Mouse (Mus musculus): ENCODE measurements around the gene Gm38119. TPM values are rescaled to one million over a fixed set of nuclear protein-coding genes. Genes with fewer than 3 reads are reported as not detected.

Gm38119 gene
- polyA plus RNA-seq, 2 experiments, result not detected

Other genes with a start within 250 kb of the Gm38119 start
- not detected in 2 replicates for gene Sprr4, start 238.6 kb downstream of the Gm38119 start, polyA plus RNA-seq (2012; rRNA removed)
- gene Sprr4, start 238.6 kb downstream of the Gm38119 start, polyA plus RNA-seq (2014; fragmentation: Nextera tagmentation; extraction: Ambion mirVana), result not detected in 2 replicates
- gene 2310046K23Rik, start 204.6 kb downstream of the Gm38119 start, polyA plus RNA-seq (2012; rRNA removed), result not detected in 2 replicates
- gene 2310046K23Rik, start 204.6 kb downstream of the Gm38119 start, polyA plus RNA-seq (2014; fragmentation: Nextera tagmentation; extraction: Ambion mirVana), result not detected in 2 replicates
- gene Ivl, start 165.4 kb downstream of the Gm38119 start, polyA plus RNA-seq (2012; rRNA removed), result 0.12 and 0.14 TPM in 2 replicates
- 0.14 and 0.72 TPM in 2 replicates for gene Ivl, start 165.4 kb downstream of the Gm38119 start, polyA plus RNA-seq (2014; fragmentation: Nextera tagmentation; extraction: Ambion mirVana)
- not detected in 2 replicates for gene Smcp, start 150.1 kb downstream of the Gm38119 start, polyA plus RNA-seq (2012; rRNA removed)
- gene Smcp, start 150.1 kb downstream of the Gm38119 start, polyA plus RNA-seq (2014; fragmentation: Nextera tagmentation; extraction: Ambion mirVana), result not detected in 2 replicates
- not detected in 2 replicates for gene 2210017I01Rik, start 131.6 kb downstream of the Gm38119 start, polyA plus RNA-seq (2012; rRNA removed)
- not detected in 2 replicates for gene 2210017I01Rik, start 131.6 kb downstream of the Gm38119 start, polyA plus RNA-seq (2014; fragmentation: Nextera tagmentation; extraction: Ambion mirVana)
- gene Lce6a, start 117.4 kb downstream of the Gm38119 start, polyA plus RNA-seq (2012; rRNA removed), result not detected in 2 replicates
- 0.59 TPM in 1 of 2 replicates, not detected in the other for gene Lce6a, start 117.4 kb downstream of the Gm38119 start, polyA plus RNA-seq (2014; fragmentation: Nextera tagmentation; extraction: Ambion mirVana)
- gene Lce1a1, start 90.8 kb downstream of the Gm38119 start, polyA plus RNA-seq (2012; rRNA removed), result not detected in 2 replicates
- gene Lce1a1, start 90.8 kb downstream of the Gm38119 start, polyA plus RNA-seq (2014; fragmentation: Nextera tagmentation; extraction: Ambion mirVana), result not detected in 2 replicates
- not detected in 2 replicates for gene Lce1b, start 82.2 kb downstream of the Gm38119 start, polyA plus RNA-seq (2012; rRNA removed)
- not detected in 2 replicates for gene Lce1b, start 82.2 kb downstream of the Gm38119 start, polyA plus RNA-seq (2014; fragmentation: Nextera tagmentation; extraction: Ambion mirVana)
- not detected in 2 replicates for gene Lce1a2, start 68.8 kb downstream of the Gm38119 start, polyA plus RNA-seq (2012; rRNA removed)
- not detected in 2 replicates for gene Lce1a2, start 68.8 kb downstream of the Gm38119 start, polyA plus RNA-seq (2014; fragmentation: Nextera tagmentation; extraction: Ambion mirVana)
- gene Lce1c, start 59.8 kb downstream of the Gm38119 start, polyA plus RNA-seq (2012; rRNA removed), result not detected in 2 replicates
- gene Lce1c, start 59.8 kb downstream of the Gm38119 start, polyA plus RNA-seq (2014; fragmentation: Nextera tagmentation; extraction: Ambion mirVana), result not detected in 2 replicates
- gene Lce1d, start 51.9 kb downstream of the Gm38119 start, polyA plus RNA-seq (2012; rRNA removed), result not detected in 2 replicates
- not detected in 2 replicates for gene Lce1d, start 51.9 kb downstream of the Gm38119 start, polyA plus RNA-seq (2014; fragmentation: Nextera tagmentation; extraction: Ambion mirVana)
- not detected in 2 replicates for gene Lce1e, start 30.0 kb downstream of the Gm38119 start, polyA plus RNA-seq (2012; rRNA removed)
- gene Lce1e, start 30.0 kb downstream of the Gm38119 start, polyA plus RNA-seq (2014; fragmentation: Nextera tagmentation; extraction: Ambion mirVana), result not detected in 2 replicates
- not detected in 2 replicates for gene Lce1f, start 18.7 kb downstream of the Gm38119 start, polyA plus RNA-seq (2012; rRNA removed)
- gene Lce1f, start 18.7 kb downstream of the Gm38119 start, polyA plus RNA-seq (2014; fragmentation: Nextera tagmentation; extraction: Ambion mirVana), result not detected in 2 replicates
- not detected in 2 replicates for gene Lce1g, start 13.2 kb upstream of the Gm38119 start, polyA plus RNA-seq (2012; rRNA removed)
- gene Lce1g, start 13.2 kb upstream of the Gm38119 start, polyA plus RNA-seq (2014; fragmentation: Nextera tagmentation; extraction: Ambion mirVana), result not detected in 2 replicates
- not detected in 2 replicates for gene Lce1h, start 26.0 kb upstream of the Gm38119 start, polyA plus RNA-seq (2012; rRNA removed)
- not detected in 2 replicates for gene Lce1h, start 26.0 kb upstream of the Gm38119 start, polyA plus RNA-seq (2014; fragmentation: Nextera tagmentation; extraction: Ambion mirVana)
- not detected in 2 replicates for gene Lce1i, start 39.8 kb upstream of the Gm38119 start, polyA plus RNA-seq (2012; rRNA removed)
- gene Lce1i, start 39.8 kb upstream of the Gm38119 start, polyA plus RNA-seq (2014; fragmentation: Nextera tagmentation; extraction: Ambion mirVana), result not detected in 2 replicates
- not detected in 2 replicates for gene Lce1j, start 51.4 kb upstream of the Gm38119 start, polyA plus RNA-seq (2012; rRNA removed)
- gene Lce1j, start 51.4 kb upstream of the Gm38119 start, polyA plus RNA-seq (2014; fragmentation: Nextera tagmentation; extraction: Ambion mirVana), result not detected in 2 replicates
- not detected in 2 replicates for gene Lce1k, start 68.8 kb upstream of the Gm38119 start, polyA plus RNA-seq (2012; rRNA removed)
- not detected in 2 replicates for gene Lce1k, start 68.8 kb upstream of the Gm38119 start, polyA plus RNA-seq (2014; fragmentation: Nextera tagmentation; extraction: Ambion mirVana)
- 0.03 TPM in 1 of 2 replicates, not detected in the other for gene Kprp, start 88.2 kb upstream of the Gm38119 start, polyA plus RNA-seq (2012; rRNA removed)
- gene Kprp, start 88.2 kb upstream of the Gm38119 start, polyA plus RNA-seq (2014; fragmentation: Nextera tagmentation; extraction: Ambion mirVana), result not detected in 2 replicates
- gene Lce1l, start 112.2 kb upstream of the Gm38119 start, polyA plus RNA-seq (2012; rRNA removed), result not detected in 2 replicates
- not detected in 2 replicates for gene Lce1l, start 112.2 kb upstream of the Gm38119 start, polyA plus RNA-seq (2014; fragmentation: Nextera tagmentation; extraction: Ambion mirVana)
- gene 2310050C09Rik, start 131.1 kb upstream of the Gm38119 start, polyA plus RNA-seq (2012; rRNA removed), result 0.05 and 0.06 TPM in 2 replicates
- not detected in 2 replicates for gene 2310050C09Rik, start 131.1 kb upstream of the Gm38119 start, polyA plus RNA-seq (2014; fragmentation: Nextera tagmentation; extraction: Ambion mirVana)
- not detected in 2 replicates for gene Lce3a, start 187.1 kb upstream of the Gm38119 start, polyA plus RNA-seq (2012; rRNA removed)
- gene Lce3a, start 187.1 kb upstream of the Gm38119 start, polyA plus RNA-seq (2014; fragmentation: Nextera tagmentation; extraction: Ambion mirVana), result not detected in 2 replicates
- not detected in 2 replicates for gene Lce3b, start 193.9 kb upstream of the Gm38119 start, polyA plus RNA-seq (2012; rRNA removed)
- not detected in 2 replicates for gene Lce3b, start 193.9 kb upstream of the Gm38119 start, polyA plus RNA-seq (2014; fragmentation: Nextera tagmentation; extraction: Ambion mirVana)
- 0.20 TPM in 1 of 2 replicates, not detected in the other for gene Lce3c, start 205.4 kb upstream of the Gm38119 start, polyA plus RNA-seq (2012; rRNA removed)
- gene Lce3c, start 205.4 kb upstream of the Gm38119 start, polyA plus RNA-seq (2014; fragmentation: Nextera tagmentation; extraction: Ambion mirVana), result not detected in 2 replicates
- gene Lce3d, start 218.3 kb upstream of the Gm38119 start, polyA plus RNA-seq (2012; rRNA removed), result not detected in 2 replicates
- not detected in 2 replicates for gene Lce3d, start 218.3 kb upstream of the Gm38119 start, polyA plus RNA-seq (2014; fragmentation: Nextera tagmentation; extraction: Ambion mirVana)
- gene Lce3e, start 228.0 kb upstream of the Gm38119 start, polyA plus RNA-seq (2012; rRNA removed), result not detected in 2 replicates
- not detected in 2 replicates for gene Lce3e, start 228.0 kb upstream of the Gm38119 start, polyA plus RNA-seq (2014; fragmentation: Nextera tagmentation; extraction: Ambion mirVana)

Measured in limb, embryonic 14.5 days (tissue).